Mouse (Mus musculus): ENCODE data around the gene Fam171a2. TPM values are rescaled to one million over a fixed set of nuclear protein-coding genes. Genes with fewer than 3 reads are reported as not detected.

The Fam171a2 gene
- polyA plus RNA-seq, 2 experiments from 2014 or later: not detected

DNA sequence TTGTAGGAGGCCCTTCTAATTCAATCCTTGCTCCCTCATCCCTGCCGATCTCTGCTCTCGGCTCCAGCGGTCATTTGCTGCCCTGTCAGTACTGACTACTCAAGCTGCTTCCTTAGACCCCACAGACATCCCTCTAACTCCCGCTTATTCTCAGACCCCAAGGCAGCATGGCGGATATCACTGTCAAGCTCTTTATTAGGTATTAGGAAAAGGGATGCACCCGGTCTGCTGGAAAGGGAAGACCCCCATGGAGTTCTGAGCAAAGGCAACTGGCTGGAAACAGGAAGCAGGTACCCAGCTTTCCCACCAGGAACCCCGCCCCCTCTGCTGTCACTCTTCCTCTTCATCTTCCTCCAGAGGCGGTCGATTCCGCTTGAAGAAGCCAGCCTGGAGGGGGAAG is 5.6 kb upstream of the Fam171a2 start:
- no peak for ATAC-seq

DNA sequence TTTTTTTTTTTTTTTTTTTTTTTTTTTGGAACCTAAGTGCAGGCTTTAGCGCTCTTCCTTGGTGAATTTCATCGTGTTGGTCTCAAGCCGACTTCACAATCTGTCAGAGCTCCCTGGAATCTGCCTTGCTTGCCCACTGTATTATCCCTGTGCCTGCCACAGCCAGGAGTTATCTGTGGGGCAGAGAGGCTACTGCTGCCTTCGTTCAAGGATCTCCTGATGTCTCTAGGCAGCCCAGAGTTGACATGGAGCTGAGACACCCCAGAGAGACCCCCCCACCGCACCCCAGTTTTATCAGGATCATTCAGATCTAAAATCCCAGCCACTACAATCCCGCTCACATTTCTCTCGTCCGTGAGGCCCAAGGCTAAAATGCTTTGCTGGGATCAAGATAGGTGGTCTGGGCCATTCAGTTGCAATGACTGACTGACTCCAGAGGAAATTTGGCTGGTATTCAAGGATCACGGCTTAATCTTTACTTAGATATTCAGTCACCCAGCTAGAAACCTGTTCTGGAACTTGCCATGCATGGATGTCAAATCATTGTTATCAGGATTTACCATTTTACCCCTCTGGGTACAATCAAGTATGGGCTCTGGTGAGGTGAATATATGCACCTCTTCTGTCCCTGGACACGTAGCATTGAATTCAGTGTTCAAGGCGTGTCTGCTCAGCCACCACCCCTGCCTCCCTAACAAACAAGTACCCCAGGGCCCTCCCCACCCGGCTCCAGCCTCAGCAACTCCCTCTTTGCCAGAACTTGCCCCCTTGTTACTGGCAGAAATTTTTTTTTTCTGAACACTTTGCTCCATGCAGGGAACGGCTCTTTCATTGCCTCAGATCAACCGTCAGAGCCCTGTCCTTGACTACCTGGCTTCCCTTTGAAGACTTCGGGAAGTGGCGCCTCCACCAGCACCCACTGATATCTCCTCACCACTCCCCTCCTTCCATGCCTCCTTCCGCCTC is 1.8 kb upstream of the Fam171a2 start:
- no peak for ATAC-seq

DNA sequence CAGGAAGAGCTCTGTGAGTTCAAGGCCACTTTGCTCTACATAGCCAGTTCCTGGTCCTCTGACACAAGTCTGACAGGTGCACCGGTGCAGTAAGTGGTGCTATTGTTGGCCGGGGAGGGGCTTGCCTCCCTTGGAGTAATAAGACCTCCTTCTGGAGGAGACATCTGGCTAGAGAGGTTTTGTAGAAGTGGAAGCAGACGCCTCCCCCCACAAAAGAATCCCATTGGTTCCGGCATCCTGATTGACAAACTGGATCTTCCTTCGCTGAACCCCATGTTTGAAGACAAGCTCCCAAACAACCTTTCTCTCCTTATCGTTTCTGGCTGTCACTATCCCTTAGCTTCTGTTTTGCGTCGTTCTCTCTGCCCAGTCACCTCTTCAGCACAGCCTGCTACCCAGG is 845 bp upstream of the Fam171a2 start:
- ATAC-seq: no peak

DNA sequence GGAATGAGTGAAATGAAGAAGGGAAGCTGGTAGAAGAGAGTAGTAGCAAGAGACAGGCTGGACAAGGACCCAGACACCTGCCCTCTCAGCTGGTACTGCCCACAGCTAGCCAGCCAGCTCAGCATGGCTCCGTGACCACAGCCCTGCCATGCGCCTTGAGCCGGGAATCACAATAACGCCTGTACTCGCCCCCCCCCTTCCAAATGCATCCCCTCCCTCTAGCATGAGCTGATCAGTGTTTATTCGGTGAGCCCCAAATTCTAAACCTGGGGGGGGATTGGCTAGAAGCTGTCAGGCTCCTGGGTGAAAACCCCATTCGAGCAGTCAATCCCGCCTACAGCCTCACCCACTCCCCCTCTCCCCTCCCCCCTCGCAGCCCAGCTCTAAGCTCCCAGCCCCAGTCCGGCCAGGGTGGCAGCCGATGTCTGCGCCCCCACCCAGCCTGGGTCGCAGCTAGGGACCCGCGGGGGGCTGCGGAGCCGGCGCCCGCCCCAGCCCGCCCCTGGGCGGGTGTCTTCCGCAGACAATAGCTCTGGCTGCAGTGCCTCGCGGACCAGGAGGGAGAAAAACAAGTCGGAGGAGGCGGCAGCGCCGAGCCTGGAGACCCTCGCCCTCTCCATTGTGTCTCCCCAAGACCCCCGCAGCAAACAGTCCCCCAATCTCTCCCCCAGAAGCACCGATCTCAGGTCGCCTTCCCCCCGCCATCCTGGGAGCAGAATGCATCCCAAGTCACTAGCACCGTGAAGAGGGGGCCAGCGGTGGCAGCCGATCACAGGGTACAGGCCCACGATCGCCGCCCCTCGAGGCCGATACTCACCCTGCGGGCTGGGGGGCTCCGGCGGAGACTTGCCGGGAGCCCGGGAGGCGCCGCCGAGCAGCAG is 661 bp downstream of the Fam171a2 start:
- no peak for ATAC-seq

GRCm38 (mm10) chr11:102445891-102446361 is 1.6 kb downstream of the Fam171a2 start:
- no peak for ATAC-seq

DNA sequence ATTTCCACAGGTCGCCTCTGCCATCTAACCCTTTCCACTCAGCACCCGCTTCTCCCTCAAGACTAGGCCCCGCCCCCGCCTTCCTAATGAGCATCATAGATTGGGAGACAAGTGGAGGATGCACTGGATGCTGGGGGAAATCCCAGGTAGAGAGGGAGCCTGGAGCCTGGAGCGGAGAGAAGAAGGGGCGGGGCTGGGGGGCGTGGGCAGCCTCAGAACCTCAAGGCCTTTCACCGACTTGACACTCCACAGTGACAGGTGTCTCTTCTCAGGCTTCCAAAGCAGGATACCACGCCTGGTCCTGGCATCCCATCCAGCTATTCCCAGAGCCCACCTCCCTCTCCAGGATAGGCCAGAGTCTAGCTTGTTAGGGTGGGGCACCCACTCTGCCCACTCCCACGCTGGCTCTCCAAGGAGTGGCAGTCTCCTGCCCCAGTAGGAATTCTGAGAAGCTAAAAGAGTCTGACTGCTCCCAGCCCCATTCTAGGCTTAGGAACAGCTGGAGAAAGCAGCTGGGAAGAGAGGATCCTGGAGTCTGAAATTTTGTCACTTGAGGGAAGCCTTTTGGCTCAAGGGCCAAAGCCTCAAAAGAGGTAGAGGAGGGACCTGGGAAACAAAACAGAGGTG is 2.1 kb downstream of the Fam171a2 start:
- no peak for ATAC-seq

GRCm38 (mm10) chr11:102444781-102445180 is 2.7 kb downstream of the Fam171a2 start:
- no peak for ATAC-seq

DNA sequence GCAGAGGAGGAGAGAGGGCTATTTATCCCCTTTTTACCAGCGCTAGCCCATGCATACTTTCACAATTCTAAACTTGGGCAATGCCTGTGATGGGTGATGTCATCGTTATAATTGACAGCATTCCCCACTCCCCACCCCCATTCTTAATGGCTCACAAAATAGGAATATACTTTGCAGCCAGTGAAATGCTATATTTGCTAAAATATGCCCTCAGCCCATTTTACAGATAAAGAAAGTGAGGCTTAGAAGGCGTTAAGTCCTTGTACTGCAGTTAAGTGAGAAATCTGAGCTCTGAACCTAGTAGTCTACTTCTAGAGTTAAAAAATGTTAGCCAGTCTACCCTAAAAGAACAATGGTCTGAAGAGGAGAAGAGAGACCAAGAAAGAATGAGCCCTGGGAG is 3.2 kb downstream of the Fam171a2 start:
- no peak for ATAC-seq

- ATAC-seq: no peak
Observed at GRCm38 (mm10) chr11:102443740-102444139, 3.7 kb downstream of the Fam171a2 start.

- ATAC-seq: no peak
Observed at GRCm38 (mm10) chr11:102442089-102442488, 5.4 kb downstream of the Fam171a2 start.

DNA sequence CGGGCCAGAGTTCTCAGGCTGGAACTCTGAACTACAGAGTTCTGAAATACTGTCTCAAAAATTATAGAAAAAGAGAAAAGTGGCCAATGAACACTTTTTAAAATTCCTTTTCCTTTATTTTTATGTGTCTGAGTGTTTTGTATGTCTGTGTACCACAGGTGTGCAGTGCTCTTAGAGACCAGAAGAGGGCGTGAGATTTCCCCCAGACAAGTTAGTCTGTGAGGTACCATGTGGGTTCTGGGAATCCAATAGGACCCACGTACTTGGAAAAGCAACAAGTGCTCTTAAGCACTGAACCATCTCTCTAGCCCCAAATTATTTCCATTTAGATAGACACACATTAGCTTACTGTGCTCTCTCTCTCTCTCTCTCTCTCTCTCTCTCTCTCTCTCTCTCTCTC is 6.0 kb downstream of the Fam171a2 start:
- ATAC-seq: no peak

DNA sequence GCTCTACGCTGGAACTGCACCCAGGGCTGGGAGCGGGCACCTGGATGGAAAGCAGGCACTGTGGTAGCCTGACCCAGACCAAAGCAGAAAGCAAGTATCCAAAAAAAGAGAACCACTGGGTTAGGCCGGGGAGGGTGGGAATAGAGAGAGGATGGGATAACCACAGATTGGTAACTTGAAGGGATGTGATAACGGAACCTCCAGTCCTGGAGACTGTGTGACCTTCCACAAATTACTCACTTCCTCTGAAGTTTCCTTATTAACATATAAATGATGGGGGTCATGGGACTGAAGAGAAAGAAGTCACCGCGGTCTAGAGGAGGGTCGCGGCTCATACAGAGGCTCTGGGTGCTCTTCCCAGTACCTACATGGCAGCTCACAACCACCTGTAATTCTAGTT is 7.2 kb downstream of the Fam171a2 start:
- ATAC-seq: no peak

DNA sequence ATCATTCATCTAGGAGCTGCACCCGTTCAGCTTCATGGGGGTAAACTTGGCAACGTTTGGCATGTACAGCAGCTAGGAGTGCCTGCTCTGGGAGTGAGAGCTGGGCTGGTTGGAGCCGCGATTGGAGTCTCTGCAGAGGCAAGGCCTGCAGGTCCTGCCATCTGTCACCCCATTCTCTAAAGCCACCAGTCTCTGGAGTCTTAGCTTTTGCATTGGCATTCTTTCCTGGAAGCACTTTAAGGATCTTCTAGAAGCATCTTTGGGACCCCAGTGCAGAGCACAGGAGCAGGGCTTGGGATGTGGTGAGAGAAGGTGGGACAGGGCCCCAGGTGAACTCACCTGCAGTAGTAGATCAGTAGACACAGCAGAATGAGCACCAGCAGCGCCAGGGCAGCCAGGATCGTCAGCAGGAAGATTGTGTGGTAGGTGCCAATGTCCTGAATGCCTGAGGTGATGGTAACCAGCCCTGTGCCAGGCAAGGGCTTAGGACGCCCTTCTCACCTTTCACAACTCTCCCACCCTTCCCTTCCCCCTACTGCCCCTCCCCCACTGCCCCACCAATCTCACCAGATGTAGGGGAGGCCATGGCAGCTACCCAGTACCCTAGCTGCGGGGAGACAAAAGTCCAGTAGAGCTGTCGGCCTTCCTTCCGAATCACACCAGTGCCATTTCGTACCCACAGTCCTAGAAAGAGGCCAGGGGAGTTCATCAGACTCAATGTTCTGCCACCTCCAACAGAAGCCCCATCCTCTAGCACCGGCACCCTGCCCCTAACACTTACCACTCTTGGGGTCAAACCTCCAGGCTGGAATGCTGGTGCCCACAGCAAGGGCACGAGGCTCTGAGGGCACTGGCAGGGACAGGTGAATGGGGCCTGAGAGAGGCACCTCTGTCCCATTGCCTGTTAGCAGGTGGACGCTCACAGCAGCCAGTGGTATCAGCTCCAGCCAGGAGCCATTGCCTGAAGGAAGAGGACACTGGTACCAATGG is 8.1 kb downstream of the Fam171a2 start:
- ATAC-seq: no peak

GRCm38 (mm10) chr11:102438212-102439092 is 9.0 kb downstream of the Fam171a2 start:
- ATAC-seq: no peak

- no peak for ATAC-seq
Observed at GRCm38 (mm10) chr11:102437120-102438061, 10.1 kb downstream of the Fam171a2 start.

- ATAC-seq: no peak
Observed at GRCm38 (mm10) chr11:102436471-102436790, 11.1 kb downstream of the Fam171a2 start.

DNA sequence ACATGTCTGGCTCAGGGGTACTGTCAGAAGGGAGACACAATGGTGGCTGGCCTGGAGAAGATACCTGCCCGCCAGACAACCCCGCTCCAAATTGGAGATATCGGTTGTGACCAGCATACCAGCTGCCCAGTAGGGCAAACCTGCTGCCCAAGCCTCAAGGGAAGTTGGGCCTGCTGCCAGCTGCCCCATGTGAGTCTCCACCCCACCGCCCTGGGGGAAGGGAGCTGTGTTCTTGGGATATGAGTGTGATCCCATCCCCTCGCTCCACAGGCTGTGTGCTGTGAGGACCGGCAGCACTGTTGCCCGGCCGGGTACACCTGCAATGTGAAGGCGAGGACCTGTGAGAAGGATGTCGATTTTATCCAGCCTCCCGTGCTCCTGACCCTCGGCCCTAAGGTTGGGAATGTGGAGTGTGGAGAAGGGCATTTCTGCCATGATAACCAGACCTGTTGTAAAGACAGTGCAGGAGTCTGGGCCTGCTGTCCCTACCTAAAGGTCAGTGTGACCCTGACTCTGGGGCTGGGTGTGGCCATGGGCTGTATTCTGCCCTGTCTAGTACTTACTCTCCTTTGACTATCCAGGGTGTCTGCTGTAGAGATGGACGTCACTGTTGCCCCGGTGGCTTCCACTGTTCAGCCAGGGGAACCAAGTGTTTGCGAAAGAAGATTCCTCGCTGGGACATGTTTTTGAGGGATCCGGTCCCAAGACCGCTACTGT is 11.6 kb downstream of the Fam171a2 start:
- no peak for ATAC-seq

DNA sequence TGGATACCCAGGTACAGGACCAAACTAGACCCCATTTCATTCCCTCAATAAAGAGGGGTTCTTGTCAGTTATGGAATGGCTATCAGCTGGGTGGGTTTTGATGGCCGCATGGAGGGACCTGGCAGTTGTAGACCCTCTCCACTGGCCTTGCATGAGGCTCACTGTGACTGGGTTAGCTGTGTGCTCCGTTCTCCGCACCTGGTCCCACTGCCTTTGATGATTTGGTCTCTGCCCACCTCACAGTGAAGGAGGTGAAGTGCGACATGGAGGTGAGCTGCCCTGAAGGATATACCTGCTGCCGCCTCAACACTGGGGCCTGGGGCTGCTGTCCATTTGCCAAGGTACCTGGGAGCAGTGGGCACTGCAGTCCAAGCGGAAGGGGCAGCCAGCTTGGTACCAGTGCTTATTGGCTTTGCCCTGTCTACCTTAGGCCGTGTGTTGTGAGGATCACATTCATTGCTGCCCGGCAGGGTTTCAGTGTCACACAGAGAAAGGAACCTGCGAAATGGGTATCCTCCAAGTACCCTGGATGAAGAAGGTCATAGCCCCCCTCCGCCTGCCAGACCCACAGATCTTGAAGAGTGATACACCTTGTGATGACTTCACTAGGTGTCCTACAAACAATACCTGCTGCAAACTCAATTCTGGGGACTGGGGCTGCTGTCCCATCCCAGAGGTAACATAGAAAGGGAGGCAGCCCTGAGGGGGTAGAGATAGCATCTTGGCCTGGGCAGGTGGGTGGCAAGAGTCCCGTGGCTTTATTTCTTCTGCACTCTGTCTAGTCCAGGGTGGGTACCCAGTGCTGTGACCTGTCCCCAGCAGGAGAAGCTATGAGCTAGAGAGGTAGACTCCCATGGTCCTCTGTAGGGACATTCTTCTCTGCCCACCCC is 12.4 kb downstream of the Fam171a2 start:
- ATAC-seq: no peak

Measured in CD4-positive, CD25-positive, alpha-beta regulatory T cell, adult 4 months (primary cell).